ENCODE assay signal across 8 mouse cellular contexts in genomic region chr2:70561077-70561795, GRCm38 (mm10). TPM values are rescaled to one million over a fixed set of nuclear protein-coding genes. Genes with fewer than 3 reads are reported as not detected.
DNase-seq lines count a peak whose midpoint lies in the region; ATAC-seq and TF ChIP-seq lines count a peak whose summit lies in the region.

No protein-coding gene starts in this region.

- TF ChIP-seq RAD21 in MEL (IDR thresholded peaks at IDR 0.05; ENCODE audit: low read depth, low read length): no peak; the same call in 1 of the 2 replicates

- WGBS in midbrain, embryonic 12.5 days: 1% methylated on average over 29 of the region's 29 CpGs

- H3K27ac ChIP-seq in gastrocnemius, adult 2 months: no peak overlapping the region
- H3K27ac ChIP-seq in MEL (ENCODE audit: control insufficient read depth, low read depth, low read length): no peak overlapping the region
- H3K27ac ChIP-seq in midbrain, embryonic 12.5 days (replicated peaks): peak overlapping the region; percentile 77

- H3K4me3 ChIP-seq in gastrocnemius, adult 2 months: no peak overlapping the region
- H3K4me3 ChIP-seq in MEL (ENCODE audit: control insufficient read depth in 1 of 2, insufficient read depth in 1 of 2, low read depth in 2 of 2, low read length in 2 of 2): no peak overlapping the region
- H3K4me3 ChIP-seq in midbrain, embryonic 12.5 days: peak overlapping the region; percentile 44

- H3K9me3 ChIP-seq in MEL (replicated peaks; ENCODE audit: insufficient read depth, low read length): no peaks in the 10 kb centered on the region
- H3K9me3 ChIP-seq in midbrain, embryonic 12.5 days: no peaks in the 10 kb centered on the region

- no peaks in the 10 kb centered on the region for H3K79me2 ChIP-seq in MEL (ENCODE audit: control insufficient read depth, insufficient read depth, low read length, poor library complexity)

- no peak overlapping the region for H3K9ac ChIP-seq in MEL (ENCODE audit: control insufficient read depth, low read depth, low read length, poor library complexity, severe bottlenecking)
- 0 out of 2 replicates have a peak overlapping the region, but pooled peaks have one; percentile 61 for H3K9ac ChIP-seq in midbrain, embryonic 12.5 days (replicated peaks)

- no peaks in the 10 kb centered on the region for H3K4me1 ChIP-seq in MEL (ENCODE audit: control insufficient read depth in 1 of 2, insufficient read depth in 2 of 2, low read length in 2 of 2)
- peaks cover 57% of the 10 kb centered on the region for H3K4me1 ChIP-seq in midbrain, embryonic 12.5 days

- H3K27me3 ChIP-seq in MEL (ENCODE audit: control insufficient read depth in 1 of 2, insufficient read depth in 2 of 2, low read length in 2 of 2): no peaks in the 10 kb centered on the region
- H3K27me3 ChIP-seq in midbrain, embryonic 12.5 days: peaks cover 78% of the 10 kb centered on the region

- TF ChIP-seq CTCF in gastrocnemius, adult 2 months (IDR thresholded peaks at IDR 0.05): peak; percentile 65
- peak in 2 of 3 experiments; percentile 1 to 42; a peak in 2 of 6 replicates for TF ChIP-seq CTCF in MEL (IDR thresholded peaks at IDR 0.05 in 2 of 3, conservative IDR thresholded peaks at IDR 0.05 in 1 of 3; ENCODE audit: control insufficient read depth in 1 of 3, insufficient read depth in 1 of 3, low read depth in 2 of 3, low read length in 3 of 3, poor library complexity in 1 of 3, severe bottlenecking in 1 of 3)

- DNase-seq in gastrocnemius, adult 2 months: no peak
- no peak for DNase-seq in gastrocnemius, postnatal 25 days
- DNase-seq in MEL (ENCODE audit: low read depth, low spot score): no peak
- DNase-seq in embryo, embryonic 9.5 days (ENCODE audit: extremely low spot score): peak; percentile 79
- DNase-seq in heart, postnatal 36 days: peak; percentile 36 to 38
- peak; percentile 55 to 66 for DNase-seq in left cerebral cortex, postnatal 10 days (ENCODE audit: extremely low spot score in 1 of 2, low spot score in 2 of 2)
- DNase-seq in testis, postnatal 10 days (ENCODE audit: low spot score): peak; percentile 71

- ATAC-seq in midbrain, embryonic 12.5 days (ENCODE audit: low FRiP score, low read depth): peak; percentile 35; the same call in 1 of the 2 replicates

- no peak for TF ChIP-seq POLR2A in MEL (IDR thresholded peaks at IDR 0.05; ENCODE audit: control insufficient read depth in 1 of 2, insufficient read depth in 1 of 2, low read depth in 1 of 2, low read length in 2 of 2, poor library complexity in 1 of 2)

- TF ChIP-seq EP300 in MEL (IDR thresholded peaks at IDR 0.05; ENCODE audit: low read depth in 1 of 2, low read length in 2 of 2): no peak

- intact Hi-C loops in gastrocnemius, adult 2 months (cut with DNase I): loop anchor here (10.0 kb wide), 1 partner anchor 436 kb away; no protein-coding TSS in a partner anchor
- intact Hi-C loops in heart, postnatal 36 days (cut with DNase I): loop anchor here (1.0 kb wide), 1 partner anchor 434 kb away; no protein-coding TSS in a partner anchor
- intact Hi-C loops in left cerebral cortex, postnatal 10 days (cut with DNase I): loop anchor here (2.0 to 10.0 kb wide), 3 partner anchors 434 to 974 kb away; no protein-coding TSS in a partner anchor

- H3K4me2 ChIP-seq in midbrain, embryonic 12.5 days (replicated peaks): peak overlapping the region; percentile 56

- no peaks in the 10 kb centered on the region for H3K36me3 ChIP-seq in MEL (ENCODE audit: control insufficient read depth in 1 of 2, insufficient read depth in 2 of 2, low read length in 2 of 2)
- no peaks in the 10 kb centered on the region for H3K36me3 ChIP-seq in midbrain, embryonic 12.5 days

TF ChIP-seq in MEL, 35 proteins besides CTCF, POLR2A, EP300 and RAD21:
- TF ChIP-seq UBTF (IDR thresholded peaks at IDR 0.05; ENCODE audit: borderline replicate concordance, insufficient read depth, low read depth, low read length) (no peak), ELF1 (IDR thresholded peaks at IDR 0.05; ENCODE audit: low read depth, low read length) (no peak), CHD2 (IDR thresholded peaks at IDR 0.05; ENCODE audit: low read length) (no peak), MEF2A (IDR thresholded peaks at IDR 0.05; ENCODE audit: extremely low read depth, insufficient replicate concordance, low read depth, low read length, poor library complexity, severe bottlenecking) (no peak), RCOR1 (IDR thresholded peaks at IDR 0.05; ENCODE audit: low read depth, low read length) (no peak), MXI1 (IDR thresholded peaks at IDR 0.05; ENCODE audit: low read depth, low read length) (no peak), JUND (IDR thresholded peaks at IDR 0.05; ENCODE audit: low read depth, low read length) (no peak), BHLHE40 (IDR thresholded peaks at IDR 0.05; ENCODE audit: borderline replicate concordance, low read depth, low read length) (no peak), USF1 (IDR thresholded peaks at IDR 0.05; ENCODE audit: low read depth, low read length) (no peak)

RNA-seq across cellular contexts. Expression of gene Gad1, which starts 8.4 kb away (rescaled TPM):
- 1 to 10 TPM; 1.2 to 2.9 TPM for total RNA-seq in gastrocnemius, adult 2 months (2021)
- total RNA-seq in gastrocnemius, postnatal 25 days (2021): under 1 TPM; 0.19 to 0.74 TPM
- total RNA-seq in MEL (2012; rRNA removed): not detected in 2 replicates
- polyA plus RNA-seq in MEL (2012; ENCODE audit: insufficient read depth in 1 of 2, insufficient read length in 2 of 2, low read depth in 1 of 2, low replicate concordance in 2 of 2, missing spikeins in 1 of 2): not detected
- under 1 TPM; 0.43 to 0.80 TPM for total RNA-seq in heart, postnatal 36 days (2021)
- 100 to 1,000 TPM; 162 to 165 TPM for total RNA-seq in left cerebral cortex, postnatal 10 days (2021)
- polyA plus RNA-seq in midbrain, embryonic 12.5 days (2016; fragmentation: Nextera tagmentation; extraction: Ambion mirVana): 26.5 and 27.0 TPM in 2 replicates

RNA-seq across cellular contexts. Expression of gene Erich2, which starts 52.6 kb away (rescaled TPM):
- total RNA-seq in gastrocnemius, adult 2 months (2021): not detected
- total RNA-seq in gastrocnemius, postnatal 25 days (2021): not detected
- total RNA-seq in MEL (2012; rRNA removed): not detected in 2 replicates
- polyA plus RNA-seq in MEL (2012; ENCODE audit: insufficient read depth in 1 of 2, insufficient read length in 2 of 2, low read depth in 1 of 2, low replicate concordance in 2 of 2, missing spikeins in 1 of 2): not detected
- not detected for total RNA-seq in heart, postnatal 36 days (2021)
- total RNA-seq in left cerebral cortex, postnatal 10 days (2021): 1 to 10 TPM in 1 of 2 experiments, under 1 TPM in 1; 0.49 to 1.6 TPM
- polyA plus RNA-seq in midbrain, embryonic 12.5 days (2016; fragmentation: Nextera tagmentation; extraction: Ambion mirVana): 2.6 and 3.0 TPM in 2 replicates

Comparison
In these comparisons a context has a peak if more than half of its experiments do, and no peak if none do; other contexts are left out.
1. DNase-seq: peak in embryo, embryonic 9.5 days (single experiment), heart, postnatal 36 days (2 of 2), left cerebral cortex, postnatal 10 days (2 of 2) and testis, postnatal 10 days (single experiment); none in gastrocnemius, adult 2 months (single experiment), gastrocnemius, postnatal 25 days (single experiment) and MEL (single experiment).
2. RNA of gene Gad1, which starts 8.4 kb away (total RNA-seq): 162 to 165 TPM in left cerebral cortex, postnatal 10 days; 1.2 to 2.9 TPM in gastrocnemius, adult 2 months, 0.43 to 0.80 TPM in heart, postnatal 36 days, 0.19 to 0.74 TPM in gastrocnemius, postnatal 25 days and not detected in MEL; every median in the first group is over 10 times any median in the second.